Mouse (Mus musculus) lung, adult 2 months (tissue): ENCODE measurements around the gene Fam217b.

Experiments used
- CTCF ChIP-seq: fragments of 200-500 bp; IDR thresholded peaks from 2 replicates; pipeline ENCODE4 v1.5.1; 2011; ENCODE audit warnings: mild to moderate bottlenecking, low read length, control low read depth; ENCODE audit not compliant: insufficient read depth
- POLR2A ChIP-seq: fragments of 200-500 bp; IDR thresholded peaks from 2 replicates; pipeline ENCODE4 v1.6.1; 2011; ENCODE audit warnings: low read depth, mild to moderate bottlenecking, control low read depth, low read length, borderline replicate concordance; ENCODE audit errors: extremely low read depth

GRCm38 (mm10) chr2:178410286-178410685, 4.0 kb upstream of the Fam217b start:
- TF ChIP-seq POLR2A (no peak), CTCF (no peak)
